Mouse (Mus musculus) B cell, adult 2 months (primary cell): Measurements from ENCODE around the gene Mapk8ip1.
A peak's percentile ranks its signal among the peaks of the same experiment; 100 is the strongest.

Source experiments
- DNase-seq, 2 experiments: peaks; one replicate each; pipeline ENCODE4 v3.0.0; 2022

Gene Mapk8ip1

DNA sequence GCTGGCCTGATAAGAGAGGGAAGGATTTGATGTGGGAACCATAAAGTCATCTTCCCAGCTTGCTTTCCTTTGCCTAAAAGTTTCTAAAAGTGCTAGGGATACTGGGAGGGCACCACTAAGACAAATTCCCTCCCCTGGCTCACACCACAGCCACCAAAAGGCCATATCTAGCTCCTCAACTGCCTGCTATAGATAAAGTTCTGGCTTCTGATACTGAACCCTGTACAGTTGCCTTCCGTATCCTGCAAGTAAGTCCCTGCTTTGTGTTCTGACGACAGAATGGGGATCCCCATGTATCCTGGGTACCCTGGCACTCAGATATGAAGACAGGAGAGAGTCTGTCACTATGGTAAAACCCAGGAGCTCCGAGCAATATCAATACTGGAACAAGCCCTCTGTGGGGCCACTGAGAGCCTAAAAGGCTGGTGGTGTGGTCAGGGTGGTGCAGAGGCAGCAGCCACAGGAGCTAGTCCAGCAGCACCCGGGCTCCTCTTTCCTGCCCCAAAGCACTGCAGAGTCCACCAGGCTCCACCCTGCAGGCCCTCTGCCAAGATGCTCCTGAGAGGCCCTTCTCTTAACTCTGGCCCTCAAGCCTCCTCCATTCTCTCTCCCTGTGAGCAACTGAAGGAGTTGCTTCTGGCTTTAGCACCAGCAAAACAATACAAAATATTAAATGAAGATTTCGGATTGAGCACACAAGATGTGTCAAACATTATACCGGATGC is 10.7 kb downstream of the Mapk8ip1 start:
- no peak for DNase-seq

DNA sequence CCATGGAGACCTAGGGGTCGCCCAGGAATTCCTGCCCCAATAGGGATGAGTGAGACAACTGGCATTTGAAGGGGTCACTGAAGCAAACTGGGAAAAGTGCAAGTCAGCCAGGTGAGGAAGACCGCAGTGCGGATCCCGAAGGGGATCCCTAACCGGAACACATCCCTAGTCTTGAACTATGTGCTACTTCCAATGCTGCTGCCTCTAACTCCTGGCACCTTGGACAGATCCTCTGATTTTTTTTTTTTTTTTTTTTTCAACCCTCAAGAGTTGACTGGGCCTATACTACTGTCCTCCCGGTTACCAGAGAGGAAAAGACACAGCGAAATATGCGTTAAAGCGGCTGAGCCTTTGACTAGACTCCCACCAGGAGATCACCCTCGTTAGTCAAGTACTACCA is 11.4 kb downstream of the Mapk8ip1 start:
- no peak for DNase-seq

GRCm38 (mm10) chr2:92388891-92389641 is 12.0 kb downstream of the Mapk8ip1 start:
- DNase-seq: peak; percentile 32 to 34

DNA sequence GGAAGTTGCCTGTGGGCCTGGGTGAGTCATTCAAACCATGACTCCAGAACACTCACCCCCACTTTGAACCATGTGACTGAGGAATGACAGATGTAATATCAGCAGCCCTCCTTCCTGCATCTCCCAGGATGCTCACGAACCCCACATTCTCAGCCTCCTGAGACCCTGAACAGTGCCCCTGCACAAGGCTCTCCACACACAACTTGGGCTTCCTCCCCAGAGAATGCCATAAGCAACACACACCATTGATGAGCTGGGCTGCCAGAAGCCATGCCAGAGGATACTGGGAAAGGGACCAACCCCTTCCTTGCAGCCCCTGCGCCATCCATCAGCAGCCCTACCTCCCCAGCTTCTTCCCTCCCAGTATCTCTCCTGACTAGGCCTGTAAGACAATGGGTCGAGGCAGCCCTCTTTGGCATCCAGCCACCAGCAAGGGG is 13.0 kb downstream of the Mapk8ip1 start:
- no peak for DNase-seq

DNA sequence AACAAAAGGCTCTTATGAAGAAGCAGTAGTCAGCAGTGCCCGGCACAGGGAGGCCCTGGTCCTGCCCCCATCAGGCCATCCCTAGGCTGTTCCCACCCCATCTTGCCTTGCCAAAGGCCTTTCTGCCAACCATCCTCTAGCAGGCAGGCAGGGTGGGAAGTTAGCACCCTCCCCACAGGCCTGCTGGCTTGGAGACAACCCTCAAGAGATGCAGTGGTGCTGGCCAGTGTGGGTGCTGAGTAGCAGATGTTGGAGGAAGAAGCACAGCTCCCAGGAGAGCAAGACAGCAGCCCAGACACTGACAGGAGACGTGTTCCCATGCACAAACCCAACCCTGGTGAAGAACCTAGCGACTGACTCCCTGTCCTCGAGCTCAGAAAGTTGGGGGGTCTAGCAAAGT is 13.4 kb downstream of the Mapk8ip1 start:
- DNase-seq: no peak

GRCm38 (mm10) chr2:92386821-92387570 is 14.1 kb downstream of the Mapk8ip1 start:
- no peak for DNase-seq

GRCm38 (mm10) chr2:92385113-92386051 is 15.7 kb downstream of the Mapk8ip1 start:
- no peak for DNase-seq

DNA sequence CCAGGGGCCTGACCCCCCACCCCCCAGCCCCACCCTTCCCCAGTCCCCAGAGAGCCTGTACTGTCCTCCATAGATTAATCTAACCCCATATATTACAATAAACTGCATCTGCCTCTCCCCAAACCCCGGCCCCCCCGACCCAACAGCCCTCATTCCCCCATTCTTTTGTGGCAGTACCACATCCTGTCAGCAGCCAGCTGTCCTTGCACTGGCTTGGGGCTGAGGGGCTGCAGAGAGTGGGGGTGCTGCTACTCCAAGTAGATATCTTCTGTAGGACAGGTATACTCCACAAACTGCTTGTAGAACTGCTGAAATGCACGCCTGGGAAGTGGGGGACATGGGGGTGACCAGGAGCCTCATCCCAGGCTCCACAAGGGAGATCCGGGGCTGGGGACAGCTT is 17.0 kb downstream of the Mapk8ip1 start:
- no peak for DNase-seq

DNA sequence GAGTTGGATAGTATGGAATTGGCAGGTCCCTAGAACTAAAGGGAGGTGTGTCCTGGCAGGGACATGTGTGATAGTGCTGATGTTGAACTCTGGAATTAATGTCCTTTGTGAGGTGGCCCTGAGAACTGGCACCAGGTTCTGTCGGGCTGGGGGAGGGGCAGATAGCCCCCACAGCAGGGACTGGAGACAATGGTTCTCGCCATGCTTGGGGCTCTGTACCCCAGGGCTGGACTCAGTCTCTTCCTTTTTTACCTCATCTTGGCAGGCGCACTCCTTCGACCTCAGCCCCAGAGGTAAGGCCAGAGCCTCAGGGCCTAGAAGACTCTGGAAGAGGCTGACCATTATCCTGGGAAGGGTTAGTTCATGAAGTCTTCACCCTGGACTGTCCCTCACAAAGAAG is 18.3 kb downstream of the Mapk8ip1 start:
- DNase-seq: no peak

DNA sequence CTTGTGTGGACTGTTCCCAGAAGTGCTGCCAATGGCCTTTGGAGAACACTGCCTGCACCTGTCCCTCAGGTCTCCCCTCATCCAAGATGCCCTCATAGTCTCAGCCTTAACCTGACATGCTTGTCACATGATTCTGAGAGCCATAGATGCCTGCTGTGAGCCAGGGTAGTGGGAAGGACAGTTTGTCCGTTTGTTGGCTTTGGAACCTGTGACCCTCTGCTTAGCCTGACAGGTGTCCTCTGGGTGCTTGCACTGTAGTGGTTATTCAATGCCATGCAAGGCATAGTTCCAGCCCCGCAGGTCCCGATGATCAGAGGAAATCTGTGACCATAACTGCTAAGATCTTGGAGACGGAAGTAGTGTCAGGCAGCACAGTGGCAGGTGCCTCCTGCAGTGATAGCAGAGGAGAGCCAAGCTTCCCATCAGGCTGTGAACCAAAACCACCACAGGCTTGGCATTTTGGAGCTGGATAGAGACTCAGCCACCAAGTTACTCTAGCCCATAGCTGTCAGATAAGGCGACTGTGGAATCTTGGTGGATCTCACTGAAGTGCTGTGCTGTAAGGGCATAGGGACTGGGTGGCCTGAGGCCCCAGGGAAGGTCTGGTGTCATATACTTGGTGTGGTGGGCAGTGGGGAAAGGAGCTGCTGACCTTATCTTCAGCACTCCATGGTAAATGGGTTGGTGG is 19.0 kb downstream of the Mapk8ip1 start, which contains the start of gene 1700029I15Rik:
1700029I15Rik (plus strand) TSS at position 638 of the 688 bp plus-strand sequence.
- DNase-seq: no peak

DNA sequence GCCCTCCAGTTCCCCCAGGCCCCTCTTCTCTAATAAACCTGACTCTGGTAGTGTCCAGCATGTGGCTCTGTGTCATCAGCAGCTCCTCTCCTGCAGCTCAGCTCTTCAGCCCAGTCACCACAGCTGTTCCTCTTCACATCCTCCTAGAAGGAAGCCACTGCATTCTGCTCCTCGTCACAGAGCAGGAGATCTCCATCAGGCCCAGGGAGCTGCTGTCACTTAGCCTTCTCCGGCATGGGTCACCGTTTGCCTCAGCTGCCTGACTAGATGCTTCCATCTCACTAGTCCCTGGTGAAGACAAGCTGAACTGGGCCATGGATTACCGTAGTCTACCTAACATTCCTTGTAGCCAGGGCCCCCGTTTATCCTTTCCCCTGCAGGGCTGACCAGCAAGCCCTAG is 19.9 kb downstream of the Mapk8ip1 start:
- no peak for DNase-seq

DNA sequence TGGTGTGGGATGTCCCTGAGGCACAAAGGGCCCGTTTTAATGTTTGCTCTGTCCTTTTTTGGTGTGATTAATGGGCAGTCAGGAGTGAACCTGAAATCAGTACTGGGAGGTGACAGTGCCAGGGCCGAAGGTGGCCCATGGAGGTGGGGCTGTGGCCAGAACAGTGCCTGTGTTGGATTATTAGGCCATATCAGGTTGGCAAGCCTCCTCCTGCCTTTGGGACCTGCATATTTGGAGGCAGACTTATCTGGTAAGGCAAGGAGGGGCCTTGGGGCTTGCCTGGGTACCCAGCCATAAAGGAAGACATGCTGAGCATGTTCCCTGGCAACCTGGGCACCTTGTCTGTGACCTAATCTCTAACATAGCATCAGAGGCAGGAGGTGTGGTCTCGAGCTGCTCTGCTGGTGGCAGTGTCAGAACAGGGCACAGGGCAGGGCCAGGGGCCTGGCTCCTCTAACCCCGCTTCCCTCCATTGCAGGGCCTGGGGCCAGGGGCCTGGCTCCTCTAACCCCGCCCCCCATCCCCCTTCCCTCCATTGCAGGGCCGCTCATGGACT is 20.5 kb downstream of the Mapk8ip1 start:
- DNase-seq: no peak

- no peak for DNase-seq
Observed at GRCm38 (mm10) chr2:92379783-92380494, 21.1 kb downstream of the Mapk8ip1 start.

GRCm38 (mm10) chr2:92377320-92377719 is 23.7 kb downstream of the Mapk8ip1 start:
- no peak for DNase-seq

GRCm38 (mm10) chr2:92376300-92376699 is 24.8 kb downstream of the Mapk8ip1 start:
- no peak for DNase-seq

DNA sequence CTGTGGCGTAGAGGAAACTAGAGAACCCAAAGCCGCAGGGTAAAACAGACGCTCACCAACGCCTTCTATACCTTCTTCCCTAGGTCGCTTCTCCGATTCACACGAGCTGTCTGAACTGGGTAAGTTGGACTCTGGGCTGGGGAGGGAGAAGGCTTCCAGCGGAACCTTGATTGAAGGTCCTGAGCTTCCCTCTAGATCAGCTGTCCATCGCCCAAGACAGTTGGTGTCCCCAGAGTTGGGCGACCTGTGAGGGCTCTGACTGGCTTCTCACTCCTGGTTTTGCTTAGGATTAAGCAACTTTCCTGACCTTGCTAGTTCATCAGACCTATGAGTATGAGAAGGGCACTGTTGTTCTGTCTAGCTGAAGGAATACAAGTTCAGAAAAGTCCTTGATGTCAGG is 25.3 kb downstream of the Mapk8ip1 start:
- DNase-seq: no peak

GRCm38 (mm10) chr2:92375099-92375623 is 25.9 kb downstream of the Mapk8ip1 start:
- DNase-seq: peak; percentile 92 to 94

DNA sequence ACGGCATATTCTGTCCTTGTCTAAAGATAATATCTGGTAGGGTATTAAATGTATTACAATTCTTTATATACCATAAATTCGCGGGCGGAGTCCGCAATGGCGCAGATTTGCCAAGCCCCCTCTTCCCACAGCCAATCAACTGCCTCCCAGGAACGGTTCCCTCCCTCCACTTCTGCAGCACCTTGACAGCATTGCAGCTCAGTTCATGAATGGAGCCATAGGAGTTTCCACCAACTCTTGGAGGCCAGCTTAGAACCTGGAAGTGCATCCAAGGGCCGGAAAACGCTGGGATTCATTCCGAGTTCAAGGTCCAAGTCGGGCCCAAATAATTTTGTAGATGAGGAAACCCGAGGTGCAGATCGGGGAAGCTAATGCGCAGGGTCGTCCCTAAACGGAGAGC is 26.5 kb downstream of the Mapk8ip1 start, which contains the start of the genes Pex16 and Large2:
Pex16 (plus strand) TSS at position 163 of the 400 bp plus-strand sequence.
Large2 (minus strand) TSS at position 356 of the 400 bp plus-strand sequence.
- DNase-seq: peak; percentile 47 to 54

DNA sequence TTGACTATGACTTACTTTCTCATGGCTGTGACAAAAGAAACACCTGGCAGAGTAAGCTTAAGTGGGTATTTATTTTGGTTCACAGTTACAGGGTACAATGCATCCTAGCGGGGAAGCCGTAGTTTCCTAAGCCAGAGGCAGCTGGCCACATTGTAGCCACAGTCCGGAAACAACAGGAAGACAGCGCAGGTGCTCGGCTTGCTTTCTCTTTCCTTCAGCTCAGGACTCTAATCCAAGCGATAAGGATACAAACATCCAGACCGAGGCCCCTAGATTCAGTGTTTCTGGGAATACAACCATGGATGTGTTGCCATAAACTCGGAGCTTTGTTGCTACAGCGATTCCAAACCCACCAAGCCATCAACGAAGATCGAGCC is 27.6 kb downstream of the Mapk8ip1 start:
- DNase-seq: no peak

- no peak for DNase-seq
Observed at GRCm38 (mm10) chr2:92372767-92373436, 28.2 kb downstream of the Mapk8ip1 start.
